Mouse (Mus musculus) CD8-positive naive resting alpha-beta T cell, adult 2 months (primary cell): ENCODE measurements around the gene Sbds.

ENCODE experiments used
- DNase-seq, 2 experiments: peaks; one replicate each; pipeline ENCODE4 v3.0.0; 2022; ENCODE audit warnings: low read depth in 2 of 2, low spot score in 2 of 2

Gene Sbds

GRCm38 (mm10) chr5:130203948-130204347 lies 51.4 kb downstream of the Sbds start:
- DNase-seq: no peak

GRCm38 (mm10) chr5:130200233-130201029 lies 54.9 kb downstream of the Sbds start:
- no peak for DNase-seq

GRCm38 (mm10) chr5:130197981-130198380 lies 57.3 kb downstream of the Sbds start:
- DNase-seq: no peak

- DNase-seq: no peak
Measured at GRCm38 (mm10) chr5:130197454-130197853, 57.9 kb downstream of the Sbds start.

GRCm38 (mm10) chr5:130196307-130196706 lies 59.0 kb downstream of the Sbds start:
- no peak for DNase-seq
